ENCODE assay signal across 23 mouse cellular contexts in the genomic region with DNA sequence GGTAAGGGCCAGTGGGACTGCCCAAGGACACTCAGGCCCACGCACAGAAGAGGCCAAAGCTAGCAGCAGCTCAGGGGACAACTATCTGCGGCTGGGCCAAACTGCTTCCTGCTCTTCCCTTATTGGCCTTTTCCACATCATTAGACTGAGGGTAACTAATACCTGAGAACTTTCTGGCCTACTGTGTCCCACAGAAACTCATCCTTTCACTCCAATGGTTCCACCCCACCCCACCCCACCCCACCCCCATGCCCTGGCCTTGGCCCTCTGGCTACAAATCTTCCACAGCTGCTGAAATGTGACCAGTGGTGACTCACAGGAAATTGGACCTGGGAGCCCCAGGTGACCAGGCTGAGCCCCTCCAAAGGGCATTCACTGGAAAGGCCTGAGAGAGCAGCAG.
DNase-seq lines count a peak whose midpoint lies in the region; ATAC-seq and TF ChIP-seq lines count a peak whose summit lies in the region.
"Had no signal": no experiment of that assay in that cellular context is flagged by ENCODE, and none has a peak within 500 bp of the region (broad histone marks: within the 10 kb centered on the region; RNA-seq: fewer than 3 reads in every experiment).

No protein-coding gene starts in this region.

- no peak overlapping the region for H3K9ac ChIP-seq in kidney, embryonic 15.5 days
- H3K9ac ChIP-seq: embryonic facial prominence, embryonic 12.5 days; heart, embryonic 15.5 days; limb, embryonic 15.5 days; liver, embryonic 15.5 days; midbrain, embryonic 15.5 days had no signal

- peaks cover 43% of the 10 kb centered on the region for H3K4me1 ChIP-seq in kidney, embryonic 15.5 days
- H3K4me1 ChIP-seq in lung, adult 2 months (ENCODE audit: control insufficient read depth, insufficient read depth, low read length), result no peaks in the 10 kb centered on the region
- H3K4me1 ChIP-seq: heart, embryonic 15.5 days; liver, embryonic 15.5 days had no signal

- DNase-seq in adrenal gland, adult 2 months, result peak; percentile 36
- no peak for DNase-seq in adrenal gland, adult 18-20 months (ENCODE audit: low spot score in 2 of 2)
- DNase-seq in kidney, postnatal 25 days, result no peak
- DNase-seq in Muller cell, postnatal 12 days (ENCODE audit: inconsistent ontology term), result peak; percentile 11
- peak; percentile 35 for DNase-seq in gastrocnemius, postnatal 14 days
- no peak for DNase-seq in layer of hippocampus, postnatal 10 days (ENCODE audit: low spot score in 2 of 2)
- no peak for DNase-seq in lung, adult 2 months
- DNase-seq: cerebellum, adult 8-10 months; heart, adult 2 months; heart, postnatal 4 days; lung, postnatal 10 days; right cerebral cortex, postnatal 25 days had no signal

- intact Hi-C loops in gastrocnemius, postnatal 14 days (cut with DNase I; ENCODE audit: low total_unique reads), result no loop called here

- no peaks in the 10 kb centered on the region for H3K9me3 ChIP-seq in kidney, embryonic 15.5 days (replicated peaks)
- H3K9me3 ChIP-seq: heart, embryonic 15.5 days; limb, embryonic 15.5 days; liver, embryonic 15.5 days; midbrain, embryonic 15.5 days had no signal

- TF ChIP-seq POLR2A in lung, adult 2 months (IDR thresholded peaks at IDR 0.05; ENCODE audit: borderline replicate concordance, extremely low read depth, low read depth, low read length), result no peak

- 0 out of 2 replicates have a peak overlapping the region, but pooled peaks have one; percentile 2 for H3K4me2 ChIP-seq in kidney, embryonic 15.5 days
- H3K4me2 ChIP-seq: embryonic facial prominence, embryonic 12.5 days; heart, embryonic 15.5 days; limb, embryonic 15.5 days; liver, embryonic 15.5 days; midbrain, embryonic 15.5 days had no signal

- no peak for TF ChIP-seq CTCF in lung, adult 2 months (IDR thresholded peaks at IDR 0.05; ENCODE audit: insufficient read depth, low read length)

- 20% methylated on average over 2 of the region's 2 CpGs for WGBS in kidney, embryonic 15.5 days
- WGBS in lung, adult 2 months, result 86% methylated on average over 2 of the region's 2 CpGs

- no peak overlapping the region for H3K4me3 ChIP-seq in kidney, embryonic 15.5 days (replicated peaks)
- H3K4me3 ChIP-seq in lung, adult 2 months (replicated peaks; ENCODE audit: extremely low read depth, low read depth, low read length), result no peak overlapping the region
- H3K4me3 ChIP-seq: embryonic facial prominence, embryonic 12.5 days; erythroblast, embryonic 14.5 days; heart, adult 2 months; heart, embryonic 15.5 days; limb, embryonic 15.5 days; liver, embryonic 15.5 days; midbrain, embryonic 15.5 days had no signal

- H3K27ac ChIP-seq in kidney, embryonic 15.5 days, result peak overlapping the region; percentile 86
- H3K27ac ChIP-seq: heart, adult 2 months; heart, embryonic 15.5 days; limb, embryonic 15.5 days; liver, embryonic 15.5 days; midbrain, embryonic 15.5 days; stomach, postnatal 0 days had no signal

- no peaks in the 10 kb centered on the region for H3K27me3 ChIP-seq in kidney, embryonic 15.5 days
- H3K27me3 ChIP-seq: embryonic facial prominence, embryonic 12.5 days; heart, embryonic 15.5 days; limb, embryonic 15.5 days; liver, embryonic 15.5 days; midbrain, embryonic 15.5 days had no signal

- peak; percentile 85 for ATAC-seq in kidney, embryonic 15.5 days (replicated peaks; ENCODE audit: low FRiP score)
- ATAC-seq: forebrain, embryonic 16.5 days; hindbrain, embryonic 16.5 days; intestine, postnatal 0 days; midbrain, embryonic 15.5 days had no signal

- no peaks in the 10 kb centered on the region for H3K36me3 ChIP-seq in kidney, embryonic 15.5 days
- H3K36me3 ChIP-seq: embryonic facial prominence, embryonic 12.5 days; heart, embryonic 15.5 days; limb, embryonic 15.5 days; liver, embryonic 15.5 days; midbrain, embryonic 15.5 days had no signal

Comparison
In these comparisons a context has a peak if more than half of its experiments do, and no peak if none do; other contexts are left out.
1. DNase-seq: peak in adrenal gland, adult 2 months (single experiment), Muller cell, postnatal 12 days (single experiment) and gastrocnemius, postnatal 14 days (single experiment); none in adrenal gland, adult 18-20 months (0 of 2), kidney, postnatal 25 days (0 of 2), layer of hippocampus, postnatal 10 days (0 of 2) and lung, adult 2 months (single experiment).